ENCODE assay signal across 19 mouse cellular contexts in the genomic region with DNA sequence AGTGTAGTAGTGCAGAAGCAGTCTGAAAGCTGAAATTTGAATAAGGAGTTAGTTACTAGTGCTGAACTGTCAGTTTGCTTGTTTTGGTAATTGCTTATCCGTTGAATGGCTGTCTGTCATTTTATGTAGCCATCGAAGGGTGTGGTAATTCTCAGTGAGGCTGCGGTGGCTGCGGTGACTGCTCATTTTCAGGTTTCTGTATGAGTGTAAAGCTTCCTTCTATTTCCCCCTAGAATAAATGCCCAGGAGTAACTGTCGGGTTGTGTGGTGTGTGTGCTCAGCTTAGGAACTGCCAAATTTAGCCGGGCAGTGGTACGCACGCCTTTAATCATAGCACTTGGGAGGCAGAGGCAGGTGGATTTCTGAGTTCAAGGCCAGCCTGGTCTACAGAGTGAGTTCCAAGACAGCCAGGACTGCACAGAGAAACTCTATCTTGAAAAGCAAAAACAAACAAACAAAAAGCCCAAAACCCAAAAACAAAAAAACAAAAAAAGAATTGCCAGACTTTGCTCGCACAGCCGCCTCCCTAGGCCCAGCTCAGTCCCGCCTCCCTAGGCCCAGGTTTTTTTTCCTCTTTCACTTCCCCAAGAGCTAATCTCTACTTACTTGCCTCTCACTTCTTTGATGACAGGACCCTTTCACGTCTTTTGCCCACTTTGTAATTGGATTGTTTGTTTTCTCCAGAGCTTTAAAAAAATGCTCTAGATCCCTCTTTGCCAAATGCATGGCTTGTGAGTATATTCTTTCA. TPM values are rescaled to one million over a fixed set of nuclear protein-coding genes. Genes with fewer than 3 reads are reported as not detected.
DNase-seq lines count a peak whose midpoint lies in the region; ATAC-seq lines count a peak whose summit lies in the region.
"Had no signal": no experiment of that assay in that cellular context is flagged by ENCODE, and none has a peak within 500 bp of the region (broad histone marks: within the 10 kb centered on the region; RNA-seq: fewer than 3 reads in every experiment).

No protein-coding gene starts in this region.

- peak; percentile 91 for DNase-seq in A20 (ENCODE audit: low read depth, low spot score)
- DNase-seq in CD4-positive helper T cell, adult 2 months (ENCODE audit: low read depth, low spot score): peak; percentile 82
- no peak for DNase-seq in urinary bladder, postnatal 10 days (ENCODE audit: low spot score)
- DNase-seq in kidney, adult 11 months: no peak
- DNase-seq: adrenal gland, postnatal 25 days; cerebellum, adult 11 months; gastrocnemius, postnatal 25 days; kidney, adult 18-20 months; kidney, postnatal 4 days; lung, postnatal 10 days; midbrain, embryonic 14.5 days; spleen, adult 18-20 months; thymus, adult 2 months had no signal

- H3K36me3 ChIP-seq in intestine, embryonic 15.5 days: no peaks in the 10 kb centered on the region
- H3K36me3 ChIP-seq: neural tube, embryonic 13.5 days had no signal

- no peak overlapping the region for H3K4me2 ChIP-seq in intestine, embryonic 15.5 days (replicated peaks)
- H3K4me2 ChIP-seq: limb, embryonic 12.5 days; neural tube, embryonic 13.5 days had no signal

- no peak overlapping the region for H3K9ac ChIP-seq in intestine, embryonic 15.5 days
- H3K9ac ChIP-seq: limb, embryonic 12.5 days; neural tube, embryonic 13.5 days had no signal

- H3K27ac ChIP-seq in intestine, embryonic 15.5 days: no peak overlapping the region
- H3K27ac ChIP-seq: left cerebral cortex, adult 2 months; limb, embryonic 12.5 days; neural tube, embryonic 13.5 days had no signal

- H3K27me3 ChIP-seq in intestine, embryonic 15.5 days (replicated peaks): no peaks in the 10 kb centered on the region
- H3K27me3 ChIP-seq: limb, embryonic 12.5 days; neural tube, embryonic 13.5 days had no signal

- peak; percentile 91 for ATAC-seq in common myeloid progenitor, adult 5-6 weeks (replicated peaks; ENCODE audit: low read depth, poor library complexity, severe bottlenecking)
- peak; percentile 94 for ATAC-seq in megakaryocyte, adult 5-6 weeks (ENCODE audit: poor library complexity, severe bottlenecking)
- no peak for ATAC-seq in intestine, embryonic 15.5 days

- 0 out of 2 replicates have a peak, but pooled peaks cover under 1% of the 10 kb centered on the region for H3K4me1 ChIP-seq in intestine, embryonic 15.5 days (replicated peaks)

- 90% methylated on average over 12 of the region's 12 CpGs for WGBS in intestine, embryonic 15.5 days

- H3K9me3 ChIP-seq in intestine, embryonic 15.5 days: no peaks in the 10 kb centered on the region
- H3K9me3 ChIP-seq: limb, embryonic 12.5 days; neural tube, embryonic 13.5 days had no signal

- H3K4me3 ChIP-seq in intestine, embryonic 15.5 days (replicated peaks): no peak overlapping the region
- H3K4me3 ChIP-seq: left cerebral cortex, adult 2 months; limb, embryonic 12.5 days; neural tube, embryonic 13.5 days had no signal

RNA-seq across cellular contexts. Expression of a gene that starts 6.4 kb away (rescaled TPM):
- total RNA-seq in common myeloid progenitor, adult 5-6 weeks (2017): 152 and 167 TPM in 2 replicates
- 133 and 142 TPM in 2 replicates for total RNA-seq in megakaryocyte, adult 5-6 weeks (2015)
- 184 and 208 TPM in 2 replicates for total RNA-seq in megakaryocyte, adult 5-6 weeks (2017)
- polyA plus RNA-seq in intestine, embryonic 15.5 days (2015; fragmentation: Nextera tagmentation; extraction: Ambion mirVana): 67.7 and 70.6 TPM in 2 replicates

Comparison
In these comparisons a context has a peak if more than half of its experiments do, and no peak if none do; other contexts are left out.
1. DNase-seq: peak in A20 (single experiment) and CD4-positive helper T cell, adult 2 months (single experiment); none in urinary bladder, postnatal 10 days (single experiment) and kidney, adult 11 months (single experiment).